Mouse (Mus musculus) myocyte (in vitro differentiated cells): Measurements from ENCODE around the gene Postn.

ENCODE experiments used
- CEBPB ChIP-seq: IDR thresholded peaks from 2 replicates; pipeline ENCODE4 v1.6.1; 2011; ENCODE audit warnings: mild to moderate bottlenecking, moderate library complexity; ENCODE audit not compliant: poor library complexity, insufficient read depth, severe bottlenecking
- E2F4 ChIP-seq: IDR thresholded peaks from one replicate; pipeline ENCODE4 v1.6.1; 2011; ENCODE audit warnings: mild to moderate bottlenecking, control low read depth, moderate library complexity; ENCODE audit not compliant: insufficient read depth
- POLR2A ChIP-seq: IDR thresholded peaks from one replicate; pipeline ENCODE4 v1.6.1; 2011; ENCODE audit warnings: low read depth, mild to moderate bottlenecking, control low read depth, moderate library complexity; ENCODE audit not compliant: insufficient read length
- POLR2AphosphoS2 ChIP-seq: IDR thresholded peaks from one replicate; pipeline ENCODE4 v1.6.1; 2011; ENCODE audit warnings: low read depth, control low read depth; ENCODE audit not compliant: insufficient read length
- SRF ChIP-seq: IDR thresholded peaks from one replicate; pipeline ENCODE4 v1.6.1; 2011; ENCODE audit warnings: low read depth; ENCODE audit not compliant: control insufficient read depth, insufficient read length

- TF ChIP-seq POLR2AphosphoS2: no peak
- no peak for TF ChIP-seq SRF
- TF ChIP-seq CEBPB: no peak
- TF ChIP-seq POLR2A: no peak
- no peak for TF ChIP-seq E2F4
Measured at GRCm38 (mm10) chr3:54412885-54413583, 52.1 kb downstream of the Postn start.
